Mouse (Mus musculus) lung, postnatal 0 days (tissue): ENCODE measurements at regions not wholly inside any gene's neighbourhood (a gene's known extent, or its start where the extent isn't known, plus 50 kb on each side); places are given as distances from the start of the nearest gene placed in this dataset.
"Not testable (repeated sequence)": the region's sequence is repeated elsewhere in the genome, so short reads cannot be mapped to it uniquely, and the experiment has no call there.

Experiments
- ATAC-seq: fragments of 200-750 bp; cut with Nextera tagmentation; 2 replicates; pipeline ENCODE4 v1.8.0; 2017; ENCODE audit warnings: moderate library complexity
- DNase-seq: peaks from one replicate; pipeline ENCODE4 v3.0.0-alpha.2; 2016; ENCODE audit warnings: low spot score
- H3K27ac ChIP-seq: fragments of 300-500 bp; sonication (generic); 2 replicates; pipeline ENCODE4 v1.5.1; 2014; ENCODE audit warnings: antibody characterized with exemption, mild to moderate bottlenecking, low read length, mixed read lengths
- H3K27me3 ChIP-seq: fragments of 300-500 bp; sonication (generic); replicated peaks from 2 replicates; pipeline ENCODE4 v1.6.1; 2014; ENCODE audit warnings: low read length, mixed read lengths; ENCODE audit not compliant: insufficient read depth
- H3K36me3 ChIP-seq: fragments of 300-500 bp; sonication (generic); 2 replicates; pipeline ENCODE4 v1.6.1; 2014; ENCODE audit warnings: low read length, mixed read lengths; ENCODE audit not compliant: insufficient read depth
- H3K4me1 ChIP-seq: fragments of 300-500 bp; sonication (generic); 2 replicates; pipeline ENCODE4 v1.6.1; 2014; ENCODE audit warnings: antibody characterized with exemption, low read depth, low read length, mixed read lengths; ENCODE audit not compliant: insufficient read depth
- H3K4me2 ChIP-seq: fragments of 300-500 bp; sonication (generic); replicated peaks from 2 replicates; pipeline ENCODE4 v1.6.1; 2014; ENCODE audit warnings: low read depth, mild to moderate bottlenecking, low read length, moderate library complexity, mixed read lengths
- H3K4me3 ChIP-seq: fragments of 300-500 bp; sonication (generic); 2 replicates; pipeline ENCODE4 v1.5.1; 2014; ENCODE audit warnings: low read depth, low read length
- H3K9ac ChIP-seq: fragments of 300-500 bp; sonication (generic); replicated peaks from 2 replicates; pipeline ENCODE4 v1.6.1; 2014; ENCODE audit warnings: low read depth, mild to moderate bottlenecking
- H3K9me3 ChIP-seq: fragments of 300-500 bp; sonication (generic); 2 replicates; pipeline ENCODE4 v1.6.1; 2016; ENCODE audit warnings: low read length, mixed read lengths
- CTCF ChIP-seq: IDR thresholded peaks from 2 replicates; pipeline ENCODE4 v1.5.1; 2016; ENCODE audit warnings: antibody characterized with exemption, mild to moderate bottlenecking
- EP300 ChIP-seq: IDR thresholded peaks from 2 replicates; pipeline ENCODE4 v1.6.1; 2016; ENCODE audit warnings: antibody characterized with exemption, mild to moderate bottlenecking, control low read depth
- WGBS: fragments of 180-500 bp; shearing (Covaris S2); extraction: QIAGEN DNeasy Blood & Tissue Kit; methylation state at CpG from one replicate; pipeline ENCODE4 v1.1.7; 2014; 5-methylcytosine and 5-hydroxymethylcytosine counted together

DNA sequence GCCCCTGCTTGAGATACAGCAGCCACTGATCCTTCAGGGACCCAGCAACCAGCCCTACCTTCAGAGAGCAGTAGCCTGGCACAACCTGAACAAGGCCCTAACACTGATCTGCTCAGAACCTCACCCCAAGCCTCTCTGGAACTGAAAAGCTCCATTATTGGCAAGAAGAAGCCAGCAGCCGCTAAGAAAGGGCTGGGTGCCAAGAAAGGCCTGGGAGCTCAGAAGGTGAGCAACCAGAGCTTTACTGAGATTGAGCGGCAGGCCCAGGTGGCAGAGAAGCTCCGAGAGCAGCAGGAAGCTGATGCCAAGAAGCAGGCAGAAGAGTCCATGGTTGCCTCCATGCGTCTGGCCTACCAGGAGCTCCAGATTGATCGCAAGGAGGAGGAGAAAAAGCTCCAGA is 74.4 kb upstream of the Oxtr start:
- not testable (repeated sequence) for H3K27me3 ChIP-seq, H3K4me2 ChIP-seq, H3K4me1 ChIP-seq, DNase-seq, ATAC-seq, H3K4me3 ChIP-seq, H3K27ac ChIP-seq, H3K36me3 ChIP-seq, H3K9me3 ChIP-seq, H3K9ac ChIP-seq
- 76% methylated on average over 5 of the region's 5 CpGs for WGBS

DNA sequence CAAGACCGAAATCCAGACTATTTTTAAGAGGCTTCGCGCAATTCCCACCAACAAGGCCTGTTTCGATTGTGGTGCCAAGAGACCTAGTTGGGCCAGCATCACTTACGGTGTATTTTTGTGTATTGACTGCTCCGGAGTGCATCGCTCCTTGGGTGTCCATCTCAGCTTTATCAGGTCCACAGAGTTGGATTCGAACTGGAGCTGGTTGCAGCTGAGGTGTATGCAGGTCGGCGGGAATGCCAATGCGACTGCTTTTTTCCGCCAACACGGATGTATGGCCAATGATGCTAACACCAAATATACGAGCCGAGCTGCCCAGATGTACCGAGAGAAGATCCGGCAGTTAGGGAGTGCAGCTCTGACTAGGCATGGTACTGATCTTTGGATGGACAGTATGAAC is 73.9 kb upstream of the Oxtr start:
- H3K9ac ChIP-seq, H3K4me3 ChIP-seq, H3K27ac ChIP-seq, H3K27me3 ChIP-seq, H3K36me3 ChIP-seq, H3K4me2 ChIP-seq, DNase-seq, H3K4me1 ChIP-seq, ATAC-seq, H3K9me3 ChIP-seq: not testable (repeated sequence)
- 95% methylated on average over 17 of the region's 17 CpGs for WGBS

DNA sequence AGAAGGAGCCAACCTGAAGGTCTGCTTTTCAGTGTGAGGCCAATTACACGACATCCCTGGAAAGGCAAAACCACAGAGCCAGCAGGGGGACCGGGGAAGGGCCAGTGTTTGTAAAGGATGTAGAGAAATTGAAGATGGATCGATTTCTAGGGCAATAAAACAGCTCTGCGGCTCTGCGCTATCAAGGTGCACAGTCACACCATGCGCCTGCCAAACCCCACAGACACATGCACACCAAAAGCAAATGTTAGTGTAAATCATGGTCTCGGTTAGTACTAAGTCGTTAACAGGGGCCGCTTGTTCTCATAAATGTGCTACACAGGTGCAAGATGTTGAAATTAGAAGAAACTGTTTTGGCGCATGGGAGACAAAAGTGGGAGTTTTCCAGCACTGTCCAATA is 72.3 kb upstream of the Oxtr start:
- WGBS, result 78% methylated on average over 10 of the region's 10 CpGs
- no peak for ATAC-seq

DNA sequence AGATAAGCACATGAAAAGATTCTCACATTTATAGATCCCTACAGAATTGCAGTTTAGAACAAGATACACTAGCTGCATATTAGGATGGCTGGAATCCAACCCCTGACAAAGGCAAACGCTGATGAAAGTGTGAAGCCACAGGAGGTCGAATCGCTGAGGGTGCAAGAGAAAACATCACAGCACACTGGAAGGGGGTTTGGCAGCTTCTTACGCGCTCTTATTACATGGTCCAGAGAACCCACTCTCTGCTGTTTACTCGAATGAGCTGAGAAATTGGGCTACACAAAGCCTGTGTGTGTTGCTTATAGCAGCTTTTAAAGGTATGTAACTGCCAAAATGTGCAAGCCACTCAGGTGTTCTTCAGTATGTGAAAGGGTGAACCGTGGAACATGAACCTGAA is 71.8 kb upstream of the Oxtr start:
- 49% methylated on average over 7 of the region's 7 CpGs for WGBS
- TF ChIP-seq EP300 (no peak), CTCF (no peak)
- Histone ChIP-seq H3K36me3 (no peaks in the 10 kb centered on the region), H3K4me3 (no peak overlapping the region), H3K4me2 (no peak overlapping the region), H3K9me3 (no peaks in the 10 kb centered on the region), H3K27ac (no peak overlapping the region), H3K4me1 (no peaks in the 10 kb centered on the region), H3K9ac (no peak overlapping the region), H3K27me3 (no peaks in the 10 kb centered on the region)
- no peak for ATAC-seq
- no peak for DNase-seq

More for the DNA sequence above, 72.3 kb upstream of the Oxtr start:
- Histone ChIP-seq H3K4me2 (no peak overlapping the region), H3K4me1 (no peaks in the 10 kb centered on the region), H3K27ac (no peak overlapping the region), H3K27me3 (no peaks in the 10 kb centered on the region), H3K36me3 (no peaks in the 10 kb centered on the region), H3K4me3 (no peak overlapping the region), H3K9me3 (no peaks in the 10 kb centered on the region), H3K9ac (no peak overlapping the region)
- TF ChIP-seq CTCF, result no peak
- TF ChIP-seq EP300, result no peak
- no peak for DNase-seq

DNA sequence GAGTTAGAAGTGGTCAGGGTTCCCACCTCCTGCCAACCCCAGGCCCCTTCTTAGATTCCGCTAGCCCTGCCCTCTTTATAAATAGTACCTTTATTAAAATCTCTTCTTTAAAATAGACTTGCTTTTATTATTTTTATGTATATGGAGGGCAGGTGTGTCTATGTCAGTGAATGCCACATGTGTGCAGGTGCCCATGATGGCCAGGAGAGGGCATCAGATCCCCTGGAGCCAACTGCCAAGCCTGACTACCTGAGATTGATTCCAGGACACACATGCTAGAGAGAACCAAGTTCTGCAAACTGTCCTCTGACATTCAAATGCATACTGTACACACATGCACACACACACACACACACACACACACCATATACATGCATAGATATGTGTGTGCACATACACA is 69.8 kb upstream of the Oxtr start:
- Histone ChIP-seq H3K27ac (no peak overlapping the region), H3K9me3 (no peaks in the 10 kb centered on the region), H3K27me3 (no peaks in the 10 kb centered on the region), H3K36me3 (no peaks in the 10 kb centered on the region), H3K4me1 (no peaks in the 10 kb centered on the region), H3K9ac (no peak overlapping the region), H3K4me2 (no peak overlapping the region), H3K4me3 (no peak overlapping the region)
- 96% methylated on average over 1 of the region's 1 CpGs for WGBS
- DNase-seq (no peak), ATAC-seq (no peak)
- TF ChIP-seq CTCF (0 out of 2 replicates have a peak, but pooled peaks have one; percentile 13), EP300 (no peak)

DNA sequence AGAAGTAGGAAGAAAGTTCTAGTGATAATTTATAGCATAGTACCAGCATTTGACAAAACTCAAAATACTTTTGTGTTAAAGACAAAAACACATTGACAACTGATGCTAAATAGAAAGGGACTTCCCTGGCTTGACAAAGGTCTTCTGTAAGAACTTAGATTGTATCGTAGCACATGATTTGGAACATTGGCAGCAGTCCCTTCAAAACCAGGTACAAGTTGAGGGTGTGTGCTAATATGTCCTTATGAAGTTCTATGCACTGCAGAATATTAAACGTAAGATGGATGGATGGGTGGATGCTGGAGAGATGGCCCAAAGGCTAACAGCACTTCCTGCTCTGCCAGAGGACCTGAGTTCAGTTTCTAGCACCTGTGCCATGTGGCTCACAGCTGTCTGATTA is 67.8 kb upstream of the Oxtr start:
- Histone ChIP-seq H3K4me1 (no peaks in the 10 kb centered on the region), H3K27ac (no peak overlapping the region), H3K9ac (no peak overlapping the region), H3K36me3 (no peaks in the 10 kb centered on the region), H3K4me3 (no peak overlapping the region), H3K9me3 (no peaks in the 10 kb centered on the region), H3K27me3 (no peaks in the 10 kb centered on the region), H3K4me2 (no peak overlapping the region)
- ATAC-seq (no peak), DNase-seq (no peak)
- WGBS, result 80% methylated on average over 2 of the region's 2 CpGs
- TF ChIP-seq CTCF, result no peak
- no peak for TF ChIP-seq EP300

DNA sequence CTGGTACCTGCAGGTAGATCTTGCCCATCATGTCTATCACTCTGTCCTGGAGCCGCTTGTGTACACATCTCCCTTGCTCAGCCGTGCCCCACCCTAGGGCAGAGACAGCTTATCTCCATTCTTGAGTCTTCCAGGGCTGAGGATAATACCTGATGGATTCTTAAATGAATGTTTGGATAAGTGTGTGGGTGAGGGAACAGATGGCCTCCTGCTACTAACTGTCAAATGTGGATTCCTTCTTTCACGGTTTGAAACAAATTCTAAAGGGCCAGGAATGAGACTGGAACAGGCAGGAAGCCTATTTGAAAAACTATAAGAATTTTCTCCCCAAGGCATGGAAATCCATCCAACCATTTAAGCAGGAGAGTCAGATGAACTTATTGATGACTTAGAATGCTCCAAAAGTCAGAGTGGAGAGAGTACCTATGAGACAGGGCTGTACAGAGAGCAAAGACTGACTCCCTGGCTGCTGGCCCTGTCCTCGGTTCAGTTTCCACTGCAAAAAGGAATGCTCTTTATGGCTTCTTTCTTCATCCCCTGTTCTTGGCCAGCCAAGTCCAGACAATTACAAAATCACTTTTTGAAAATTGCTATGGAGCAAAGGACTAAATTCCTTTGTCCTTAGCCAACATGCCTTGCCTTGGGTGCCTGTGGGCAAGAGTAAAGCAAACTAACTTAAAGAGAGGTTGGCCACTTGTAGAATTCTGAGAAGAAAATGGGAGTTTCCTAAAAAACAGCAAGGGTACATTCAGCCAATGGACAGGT is 66.8 kb upstream of the Oxtr start:
- Histone ChIP-seq H3K4me1 (no peaks in the 10 kb centered on the region), H3K27ac (no peak overlapping the region), H3K9ac (no peak overlapping the region), H3K4me3 (no peak overlapping the region), H3K4me2 (no peak overlapping the region), H3K27me3 (no peaks in the 10 kb centered on the region), H3K36me3 (no peaks in the 10 kb centered on the region), H3K9me3 (no peaks in the 10 kb centered on the region)
- 56% methylated on average over 4 of the region's 4 CpGs for WGBS
- TF ChIP-seq CTCF (no peak), EP300 (no peak)
- DNase-seq (peak; percentile 10), ATAC-seq (no peak)
